Mouse (Mus musculus): ENCODE measurements around the gene Gm11111.
"Not testable (repeated sequence)": the region's sequence is repeated elsewhere in the genome, so short reads cannot be mapped to it uniquely, and the experiment has no call there.

The Gm11111 gene

DNA sequence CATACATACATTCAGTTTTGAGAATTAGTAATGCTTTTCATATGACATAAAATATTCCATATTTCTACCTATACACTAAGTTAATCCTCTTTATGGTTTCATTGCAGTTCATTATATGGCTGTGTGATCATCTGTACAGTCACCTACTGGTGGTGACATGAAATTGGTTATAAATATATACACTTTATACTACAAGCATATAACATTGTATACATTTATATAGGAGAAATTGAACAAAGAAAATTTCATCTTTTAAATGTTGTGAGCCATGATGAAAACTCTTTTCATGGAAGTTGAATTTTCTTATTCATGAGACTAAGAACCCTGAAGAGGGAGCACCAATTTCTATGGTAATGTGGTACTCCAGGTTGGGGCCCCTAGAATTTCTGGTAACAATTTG is at the start of gene Gm11111:
Gene Gm11111, plus strand, starts transcription at position 301 of the 400 bp plus-strand sequence.
- no peak for DNase-seq (ENCODE audit: inconsistent ontology term)

DNA sequence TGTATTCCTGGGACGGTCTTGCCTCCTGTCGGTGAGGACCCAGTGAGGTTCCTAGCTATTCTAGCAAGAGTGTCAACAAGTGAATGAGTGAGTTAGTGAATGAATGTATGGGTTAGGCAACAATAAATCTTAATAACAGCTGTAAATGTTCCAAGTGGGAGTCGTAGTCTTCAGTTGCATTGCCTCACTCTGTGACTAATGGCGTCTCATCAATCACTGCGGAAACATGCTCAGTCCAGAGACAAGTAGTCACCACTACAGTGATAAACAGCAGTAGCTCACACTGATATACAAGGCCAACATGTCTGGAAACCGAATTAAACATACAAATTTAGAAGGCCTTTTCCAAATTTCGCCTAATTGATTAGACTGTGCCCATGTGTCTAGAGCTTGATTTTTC is 36.3 kb upstream of the Gm11111 start:
- DNase-seq (ENCODE audit: inconsistent ontology term) = no peak

DNA sequence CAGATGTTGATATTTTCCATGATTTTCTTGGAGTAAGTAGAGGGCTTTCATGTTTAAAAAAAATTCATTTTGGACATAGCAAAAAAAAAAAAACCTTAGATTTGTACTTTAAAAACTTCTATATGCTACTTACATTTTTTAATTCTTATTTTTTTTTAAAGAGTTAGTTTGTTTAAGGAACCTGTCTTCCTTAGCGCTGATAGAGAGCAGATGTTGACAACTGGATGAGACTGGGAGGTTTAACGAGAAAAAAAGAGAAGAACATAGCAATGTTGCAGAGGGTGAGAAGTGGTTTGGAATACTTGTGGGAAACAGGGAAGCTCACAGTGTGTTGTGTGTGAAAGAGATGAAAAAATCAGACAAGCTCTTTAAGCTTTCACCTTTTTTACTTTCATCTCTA is 32.4 kb upstream of the Gm11111 start:
- DNase-seq (ENCODE audit: inconsistent ontology term) = no peak

DNA sequence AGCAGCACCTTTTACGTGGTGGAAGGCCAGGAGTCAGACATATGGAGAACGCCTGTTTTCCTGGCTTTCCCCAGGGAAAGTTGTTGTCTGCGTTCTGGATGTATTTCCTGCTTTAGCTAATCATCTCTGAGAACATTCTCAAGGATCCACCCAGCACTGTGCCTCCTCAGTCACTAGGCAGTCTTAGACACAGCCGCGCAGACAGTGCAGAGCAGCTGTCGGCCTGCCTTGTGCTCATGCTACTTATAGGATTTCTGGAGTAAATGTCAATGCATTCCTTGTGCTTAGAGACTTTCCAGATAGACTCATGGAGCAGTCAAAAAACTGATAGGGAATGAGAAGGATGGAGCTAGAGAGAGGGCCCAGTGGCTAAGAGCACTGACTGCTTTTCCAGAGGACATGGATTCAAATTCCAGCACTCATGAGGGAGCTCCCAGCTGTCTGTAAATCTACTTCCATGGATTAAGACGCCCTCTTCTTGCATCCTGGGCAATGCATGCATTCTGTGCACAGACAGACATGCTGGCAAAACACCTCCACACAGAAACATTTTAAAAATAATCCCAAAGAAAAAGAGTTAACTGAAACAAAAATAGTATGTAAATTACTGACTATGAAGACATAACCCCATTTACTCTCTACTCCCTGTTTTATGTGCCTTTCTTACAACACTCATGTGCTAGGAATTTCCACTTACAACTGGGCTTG is 30.1 kb upstream of the Gm11111 start:
- DNase-seq (ENCODE audit: inconsistent ontology term) = no peak

DNA sequence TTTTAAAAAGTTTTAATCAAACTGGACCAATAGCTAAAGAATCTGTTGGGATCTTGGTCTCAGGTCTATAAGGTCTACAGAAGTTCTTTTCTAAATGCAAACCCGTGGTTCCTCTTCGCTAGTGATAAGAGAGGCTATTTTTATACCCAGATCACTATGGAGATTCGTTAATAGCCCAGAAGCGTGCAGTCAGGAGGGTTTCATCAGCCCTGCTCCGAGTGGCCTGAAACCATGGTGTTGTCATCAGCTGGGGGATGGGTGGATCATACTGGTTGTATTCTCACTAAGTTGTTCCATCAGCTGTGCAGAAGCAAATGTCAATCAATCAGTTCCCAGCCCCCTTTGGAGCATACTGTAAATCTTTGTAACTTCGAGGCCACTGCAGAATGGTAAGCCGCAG is 29.4 kb upstream of the Gm11111 start:
- no peak for DNase-seq (ENCODE audit: inconsistent ontology term)

DNA sequence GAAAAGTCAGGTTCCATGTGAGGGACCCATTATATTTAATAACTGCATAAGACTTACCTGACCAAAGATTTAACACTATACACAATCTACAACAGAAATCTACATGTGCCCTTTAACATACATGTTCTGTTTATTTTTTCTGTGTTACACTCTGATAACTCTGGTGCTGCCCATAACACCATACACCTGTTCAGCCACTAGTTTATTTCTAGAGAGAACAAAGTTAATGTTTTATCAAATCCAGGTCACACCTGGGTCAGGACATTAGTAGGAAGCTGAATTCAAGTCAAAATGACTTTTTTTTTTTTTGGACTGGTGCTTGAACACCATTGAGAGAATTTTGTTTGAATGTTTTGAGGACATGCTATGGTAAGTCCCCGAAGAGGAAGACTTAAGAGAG is 28.7 kb upstream of the Gm11111 start:
- DNase-seq (ENCODE audit: inconsistent ontology term) = no peak

DNA sequence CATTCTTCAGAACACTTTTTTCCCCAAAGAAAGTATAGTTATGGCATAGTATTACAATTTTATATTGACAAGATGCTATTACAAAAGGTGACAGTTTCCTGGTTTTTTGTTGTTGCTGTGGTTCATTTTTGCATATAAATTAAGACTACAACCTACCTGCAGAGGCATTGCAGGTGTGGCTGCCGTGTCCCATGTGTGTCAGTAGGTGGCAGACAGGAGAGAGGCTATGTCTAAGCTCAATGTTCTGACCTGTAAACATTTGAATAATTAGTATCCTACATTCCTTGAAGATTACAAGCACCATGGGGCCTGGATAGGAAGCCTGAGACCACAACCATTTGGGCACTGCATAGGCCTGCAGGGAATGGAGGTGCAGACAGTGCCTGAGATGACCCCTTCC is 11.2 kb upstream of the Gm11111 start:
- no peak for DNase-seq (ENCODE audit: inconsistent ontology term)

DNA sequence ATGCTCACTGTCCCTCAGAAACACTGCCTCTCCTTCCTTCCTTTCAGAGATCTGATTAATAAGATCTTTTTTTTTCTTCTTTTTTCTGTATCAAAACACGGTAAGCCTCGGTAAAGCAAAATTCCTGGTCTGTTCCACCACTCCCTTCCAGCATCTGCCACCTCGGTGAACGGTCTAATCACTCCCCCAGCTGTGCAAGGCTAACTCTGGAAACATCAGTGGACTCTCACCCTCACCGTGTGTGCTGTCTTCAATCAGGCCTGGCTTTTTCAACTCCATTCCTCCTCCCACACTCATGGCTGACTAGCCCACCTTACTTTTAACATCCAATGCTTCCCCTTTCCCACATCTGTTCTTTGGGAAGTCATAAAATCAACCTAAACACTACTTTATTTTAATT is 2.2 kb upstream of the Gm11111 start:
- DNase-seq (ENCODE audit: inconsistent ontology term) = no peak

DNA sequence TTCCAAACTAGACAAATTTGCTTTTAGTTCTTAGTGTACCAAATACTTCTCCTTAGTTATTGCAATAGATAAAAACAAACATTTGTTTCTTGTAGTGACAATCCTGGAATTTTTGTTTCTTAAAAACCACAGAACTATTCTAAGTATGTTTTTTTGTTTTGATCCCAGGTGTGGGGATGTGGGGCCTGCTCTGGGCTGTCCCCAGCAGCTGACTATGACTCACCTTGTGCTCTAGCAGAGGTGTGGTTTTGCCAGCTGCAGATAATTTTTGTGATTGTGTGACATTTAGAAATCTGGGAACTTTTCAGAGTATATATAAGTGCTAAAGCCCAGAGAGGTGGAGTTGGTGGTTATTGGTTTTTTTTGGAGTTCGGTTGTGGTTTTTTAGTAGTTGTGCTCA is 1.6 kb upstream of the Gm11111 start:
- peak; percentile 50 for DNase-seq (ENCODE audit: inconsistent ontology term)

DNA sequence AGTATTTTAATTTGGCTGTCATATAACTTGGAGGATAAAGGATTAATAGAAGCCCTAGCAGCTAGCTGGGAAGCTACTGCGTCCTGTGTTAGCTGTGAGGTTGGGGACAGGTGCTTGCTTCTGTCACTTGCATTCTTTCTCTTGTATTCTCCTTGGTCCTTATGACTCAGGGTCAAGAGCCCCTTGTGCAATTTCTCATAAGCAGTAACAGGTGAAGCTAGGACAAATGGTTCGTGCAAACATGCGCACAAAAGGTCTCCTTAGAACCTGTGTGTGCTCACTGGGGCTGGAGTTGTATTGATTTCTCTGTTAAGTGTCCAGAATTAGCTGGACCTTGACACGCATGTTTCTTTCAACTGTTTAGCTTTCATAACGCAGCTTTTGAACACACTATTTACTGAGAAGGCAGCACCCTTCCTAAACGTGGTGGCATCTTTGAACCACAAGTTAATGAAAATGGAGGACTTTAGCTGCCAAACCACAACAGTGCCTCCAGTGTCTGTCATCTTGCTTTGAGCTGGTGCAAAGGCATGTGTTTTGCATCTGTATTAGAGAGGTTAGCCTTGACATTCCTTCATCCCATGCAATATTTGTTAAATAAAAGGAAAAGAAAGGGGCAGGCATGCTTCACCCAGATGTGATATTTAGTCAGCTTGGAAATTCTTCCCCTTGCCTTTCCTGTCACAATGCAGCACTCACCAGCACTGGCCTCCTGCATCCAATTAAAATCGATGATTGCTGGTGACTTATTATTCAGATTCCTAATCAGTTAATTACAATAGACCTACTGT is 511 bp downstream of the Gm11111 start:
- peak; percentile 74 for DNase-seq (ENCODE audit: inconsistent ontology term)

DNA sequence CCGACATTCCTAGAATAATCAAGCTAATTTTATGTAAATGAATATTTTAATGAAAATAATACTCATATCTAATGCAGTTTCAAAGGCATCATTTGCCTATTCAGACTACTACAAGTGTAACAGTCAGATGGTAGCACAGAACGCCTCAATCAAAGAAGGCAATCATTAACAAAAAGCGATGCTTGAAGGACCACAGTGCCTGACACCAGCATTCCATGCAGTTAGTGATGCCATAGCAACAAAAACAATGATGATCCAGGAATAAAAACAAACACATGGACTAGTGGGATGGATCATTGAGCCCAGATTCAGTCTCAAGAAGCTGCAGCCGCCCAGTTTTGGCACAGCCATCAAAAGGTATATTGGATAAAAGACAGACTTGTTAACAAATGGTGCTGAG is 8.8 kb downstream of the Gm11111 start:
- peak; percentile 46 for DNase-seq (ENCODE audit: inconsistent ontology term)

DNA sequence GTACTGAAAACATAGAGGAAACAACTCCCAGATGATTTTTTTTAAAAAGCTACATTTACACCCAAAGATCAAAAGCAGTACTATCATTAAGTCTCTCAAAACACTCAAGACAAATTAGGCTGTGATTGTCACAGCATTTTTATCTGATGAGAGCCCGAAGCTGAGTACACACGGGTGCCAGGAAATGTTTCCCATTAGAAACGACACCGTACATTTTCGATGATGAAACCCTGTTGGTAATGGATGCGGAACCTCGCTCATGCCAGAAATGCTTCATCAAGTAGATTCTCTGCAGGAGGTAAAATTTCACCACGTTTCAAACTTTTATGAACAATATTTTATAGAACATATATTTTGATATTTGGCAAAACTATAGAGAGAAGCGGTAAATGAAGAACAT is 10.3 kb downstream of the Gm11111 start:
- DNase-seq (ENCODE audit: inconsistent ontology term) = no peak

DNA sequence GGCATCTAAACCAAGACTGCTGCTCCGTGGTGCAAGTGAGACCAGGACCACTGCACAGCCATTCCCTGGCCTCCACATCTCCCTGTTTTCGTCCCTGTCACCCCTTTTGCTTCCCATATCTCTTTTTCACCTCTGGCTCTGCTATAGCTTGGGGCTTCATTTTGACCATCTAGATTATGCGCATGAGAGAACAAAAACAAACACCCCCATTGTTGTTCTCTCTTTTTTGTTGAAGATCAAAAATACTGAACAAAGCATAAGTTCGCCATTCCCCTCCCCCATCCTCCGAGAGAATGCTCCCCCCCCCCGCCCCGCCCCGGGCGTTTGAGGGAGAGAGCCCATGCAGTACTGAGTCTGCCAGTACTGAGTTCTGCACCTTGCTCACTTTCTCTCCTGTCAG is 11.3 kb downstream of the Gm11111 start:
- DNase-seq (ENCODE audit: inconsistent ontology term) = no peak

DNA sequence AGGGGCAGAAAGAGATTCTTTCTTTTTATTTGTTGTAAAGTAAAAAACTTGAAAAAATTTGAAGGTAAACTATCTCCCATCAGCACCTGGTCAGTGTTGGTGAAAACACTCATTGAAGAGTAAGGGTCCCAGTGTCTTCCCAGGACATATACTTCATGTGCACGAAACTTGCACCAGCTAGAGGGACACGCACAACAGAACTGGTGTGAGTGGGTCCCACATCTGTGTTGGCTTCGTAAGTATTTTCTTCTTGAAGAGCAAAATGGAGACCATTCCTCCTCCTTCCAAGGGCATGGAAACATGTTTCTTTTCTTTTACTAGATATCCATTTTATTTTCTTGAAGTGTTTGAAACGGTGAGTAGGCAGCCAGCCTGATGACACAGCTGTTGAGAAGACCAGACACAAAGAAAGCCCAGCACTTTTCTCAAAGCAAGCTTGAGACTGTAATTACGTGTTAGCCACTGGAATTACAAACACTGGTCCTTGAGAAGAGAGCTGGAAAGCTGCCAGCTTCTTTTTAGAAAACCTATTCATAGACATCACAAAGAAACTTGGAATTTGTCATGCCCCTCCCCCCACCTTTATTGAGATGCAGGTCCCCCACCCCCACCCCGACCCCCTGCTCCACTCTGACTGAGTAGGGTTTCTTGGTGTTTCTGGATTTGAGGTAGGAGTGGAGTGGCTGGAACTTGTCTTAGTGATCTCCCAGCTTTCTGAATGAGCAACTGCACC is 14.1 kb downstream of the Gm11111 start:
- DNase-seq (ENCODE audit: inconsistent ontology term) = no peak

DNA sequence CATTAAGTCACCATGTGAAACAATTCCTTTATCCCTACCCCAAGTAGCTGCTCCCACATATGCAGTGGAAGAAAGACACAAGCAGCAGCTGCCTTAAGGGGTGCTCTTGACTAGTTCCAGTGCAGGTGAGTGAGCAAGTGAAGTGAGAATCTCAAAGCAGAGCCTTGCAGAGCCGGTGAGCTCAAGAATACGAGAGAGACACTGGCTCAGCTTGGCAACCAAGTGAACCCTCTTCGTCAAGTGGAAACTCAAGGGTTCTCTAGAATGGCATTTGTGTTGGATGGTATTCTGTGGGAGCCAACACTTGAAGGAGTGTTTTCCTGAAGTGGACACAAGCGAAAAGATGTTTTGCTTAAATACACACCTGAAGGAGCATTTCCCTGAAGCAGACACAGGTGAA is 16.0 kb downstream of the Gm11111 start:
- DNase-seq (ENCODE audit: inconsistent ontology term) = no peak

DNA sequence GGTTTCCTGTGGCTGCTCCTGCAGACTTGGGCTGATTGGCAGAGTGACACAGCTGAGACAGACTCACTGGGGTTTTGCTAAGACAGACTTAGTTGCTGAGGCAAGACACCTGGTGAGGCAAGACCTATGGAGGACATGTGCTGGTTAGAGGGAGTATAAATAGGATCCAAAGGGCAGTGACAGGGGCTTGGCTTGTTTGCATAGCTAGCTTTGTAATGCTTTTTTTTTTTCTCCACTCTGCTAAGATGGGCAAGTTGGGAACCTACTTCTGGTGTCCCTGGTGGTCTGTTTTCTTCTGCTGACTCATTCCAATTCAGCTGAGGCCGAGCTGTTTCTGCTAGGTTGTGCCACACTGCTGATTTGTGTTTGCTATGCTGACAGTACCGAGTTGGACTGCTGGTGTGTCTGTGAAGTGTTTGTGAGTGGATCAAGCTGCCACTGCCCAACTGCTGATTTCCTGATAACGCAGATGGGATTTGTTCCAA is 16.6 kb downstream of the Gm11111 start:
- no peak for DNase-seq (ENCODE audit: inconsistent ontology term)

DNA sequence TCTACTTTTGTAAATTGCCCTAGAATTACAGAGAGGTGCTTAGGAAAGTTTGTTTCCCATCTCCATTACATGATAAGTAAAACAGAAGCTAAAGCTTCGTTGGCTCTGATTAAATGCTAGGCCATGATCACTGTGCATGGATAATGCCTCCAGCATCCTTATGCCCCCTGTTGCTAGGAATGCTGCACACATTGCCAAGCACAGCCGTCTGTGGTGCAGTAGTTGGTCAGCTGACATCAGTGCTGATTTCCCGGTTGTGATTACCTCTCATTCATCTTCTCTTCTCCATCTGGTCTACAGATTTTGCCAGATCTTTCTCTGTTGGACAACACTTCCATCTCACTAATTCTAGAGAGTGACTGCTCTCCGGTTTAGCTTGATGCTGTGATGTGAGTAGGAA is 19.9 kb downstream of the Gm11111 start:
- no peak for DNase-seq (ENCODE audit: inconsistent ontology term)

DNA sequence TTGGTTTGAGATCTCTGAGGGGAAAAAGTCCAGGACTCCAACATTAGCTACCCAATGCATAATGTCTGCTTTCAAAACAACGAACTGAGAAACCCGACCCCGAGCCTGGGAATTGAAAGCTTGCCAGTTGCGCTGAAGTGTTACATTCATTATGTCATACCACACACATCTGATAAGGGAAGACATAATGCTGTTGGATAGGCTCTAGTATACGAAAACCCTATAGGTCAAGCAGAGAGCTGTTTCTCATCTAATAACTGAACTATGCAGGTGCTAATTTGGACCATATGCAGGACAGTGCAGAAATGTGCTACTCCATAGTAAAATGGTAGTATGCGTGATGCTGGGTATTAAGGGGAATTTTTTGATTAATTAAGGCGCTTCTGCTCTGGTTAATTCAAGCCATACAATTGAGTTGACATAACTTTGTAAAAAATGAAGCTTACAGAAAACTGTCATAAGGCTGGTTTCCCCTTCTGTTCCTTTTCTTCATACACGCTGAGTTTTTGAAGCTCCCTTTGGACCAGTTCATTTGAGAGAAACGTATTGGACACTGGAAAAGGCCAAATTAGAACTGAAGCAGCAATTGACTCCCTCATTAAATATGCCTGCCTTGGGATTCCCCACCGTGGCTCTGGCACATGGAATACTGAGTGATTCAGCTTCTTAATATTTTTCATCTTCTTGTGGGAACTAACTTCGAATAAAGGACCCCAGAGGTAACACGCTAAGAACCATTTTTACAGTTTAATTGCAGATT is 22.4 kb downstream of the Gm11111 start:
- peak; percentile 44 for DNase-seq (ENCODE audit: inconsistent ontology term)

DNA sequence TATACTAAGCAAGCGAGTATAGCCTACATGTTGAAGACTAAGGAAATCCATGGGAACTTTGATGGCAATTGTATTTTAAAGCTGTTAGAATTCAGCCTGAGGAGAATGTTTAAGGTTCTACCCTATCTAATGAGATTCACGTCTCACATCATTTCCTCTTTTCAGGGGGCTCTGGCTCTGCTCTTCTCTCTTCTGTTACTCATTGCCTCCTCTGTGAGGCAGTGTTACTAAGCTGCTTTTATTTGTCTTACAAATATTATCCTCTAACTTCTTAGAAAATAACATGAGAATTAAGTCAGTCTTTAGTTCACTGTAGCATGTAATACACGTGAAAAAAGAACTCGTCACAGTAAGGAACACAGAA is 23.0 kb downstream of the Gm11111 start:
- no peak for DNase-seq (ENCODE audit: inconsistent ontology term)

DNA sequence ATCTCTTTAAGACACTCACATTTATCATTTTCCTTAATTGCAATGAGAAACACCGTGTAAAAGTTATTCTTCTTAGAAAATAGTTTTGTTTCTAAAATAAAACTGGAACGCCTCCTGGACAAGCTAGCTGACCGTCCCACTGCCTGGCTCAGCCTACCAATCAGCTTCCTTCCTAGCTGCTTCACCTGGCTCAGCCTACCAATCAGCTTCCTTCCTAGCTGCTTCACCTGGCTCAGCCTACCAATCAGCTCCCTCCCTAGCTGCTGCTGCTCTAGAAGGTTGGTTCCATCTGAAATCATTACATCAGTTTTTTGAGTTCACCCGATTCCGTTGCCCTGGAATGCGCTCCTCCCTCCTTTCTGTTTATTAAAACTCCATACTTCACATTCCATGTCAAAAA is 24.0 kb downstream of the Gm11111 start:
- DNase-seq (ENCODE audit: inconsistent ontology term) = not testable (repeated sequence)

DNA sequence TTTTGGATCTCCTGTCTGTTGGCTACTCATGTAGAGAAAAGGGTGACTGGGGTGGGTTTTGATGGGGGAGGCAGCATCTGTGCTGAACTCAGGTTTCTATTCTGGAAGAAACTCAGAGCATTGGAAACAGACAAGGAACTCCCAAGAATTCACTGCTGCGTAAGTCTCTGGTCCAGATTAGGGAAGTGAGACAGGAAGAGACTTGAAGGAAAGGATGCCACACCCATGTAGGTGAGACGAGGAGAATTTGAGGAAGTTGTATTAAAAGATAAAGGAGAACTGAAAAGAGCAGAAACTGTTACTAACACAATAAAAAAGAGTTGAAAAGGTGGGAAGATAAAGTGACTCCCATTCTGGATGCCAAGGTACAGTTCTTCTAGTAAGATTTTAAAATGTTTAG is 25.9 kb downstream of the Gm11111 start:
- no peak for DNase-seq (ENCODE audit: inconsistent ontology term)

DNA sequence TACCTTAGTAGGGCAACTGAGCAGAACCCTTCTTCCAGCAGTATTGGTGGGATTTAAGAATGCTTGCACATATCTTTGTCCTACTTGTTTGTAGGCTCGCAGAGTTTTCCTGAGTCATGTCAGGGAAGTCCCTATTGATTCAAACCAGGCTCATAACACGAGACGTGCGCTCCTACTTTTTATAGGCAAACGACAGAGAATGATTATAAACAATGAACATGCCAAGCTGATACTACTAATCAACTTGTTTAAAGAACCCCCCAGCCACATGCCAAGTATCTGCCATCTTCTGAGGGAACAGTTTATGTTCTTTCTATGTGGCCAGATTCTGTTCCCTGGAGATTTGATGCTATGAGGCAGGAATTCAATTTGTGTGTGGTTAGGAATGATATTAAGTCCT is 28.3 kb downstream of the Gm11111 start:
- no peak for DNase-seq (ENCODE audit: inconsistent ontology term)
